ENCODE assay signal across 8 mouse cellular contexts in genomic region chr2:160452239-160452530, GRCm38 (mm10).
A peak's percentile ranks its signal among the peaks of the same experiment; 100 is the strongest.
DNase-seq lines count a peak whose midpoint lies in the region; ATAC-seq and TF ChIP-seq lines count a peak whose summit lies in the region.

No protein-coding gene starts in this region.

- H3K4me2 ChIP-seq in heart, embryonic 14.5 days (ENCODE audit: low read length), result peak overlapping the region; percentile 77
- H3K4me2 ChIP-seq in hindbrain, embryonic 11.5 days (replicated peaks; ENCODE audit: low read depth, low read length), result peak overlapping the region; percentile 60
- H3K4me2 ChIP-seq in midbrain, embryonic 11.5 days, result peak overlapping the region; percentile 81

- no peaks in the 10 kb centered on the region for H3K36me3 ChIP-seq in heart, embryonic 14.5 days (ENCODE audit: control insufficient read depth, insufficient read depth, low read length)
- H3K36me3 ChIP-seq in hindbrain, embryonic 11.5 days (ENCODE audit: control insufficient read depth, insufficient read depth, low read length), result no peaks in the 10 kb centered on the region
- no peaks in the 10 kb centered on the region for H3K36me3 ChIP-seq in midbrain, embryonic 11.5 days (ENCODE audit: control insufficient read depth, insufficient read depth, low read length)

- H3K27ac ChIP-seq in heart, embryonic 14.5 days (replicated peaks in 1 of 2; ENCODE audit: control insufficient read depth in 1 of 2, insufficient read depth in 1 of 2, low read depth in 2 of 2, low read length in 2 of 2), result peak overlapping the region; percentile 41 to 61
- 0 out of 2 replicates have a peak overlapping the region, but pooled peaks have one; percentile 31 for H3K27ac ChIP-seq in bone marrow macrophage, adult 2 months (ENCODE audit: insufficient read depth, low read depth, low read length)
- no peak overlapping the region for H3K27ac ChIP-seq in hindbrain, embryonic 11.5 days (ENCODE audit: low read depth, low read length)
- peak overlapping the region; percentile 64; the same call in 1 of the 2 replicates for H3K27ac ChIP-seq in midbrain, embryonic 11.5 days (ENCODE audit: low read depth, low read length)

- no peak for DNase-seq in heart, adult 18-20 months
- no peak for DNase-seq in hindbrain, embryonic 11.5 days (ENCODE audit: low spot score)
- DNase-seq in midbrain, embryonic 11.5 days (ENCODE audit: low spot score, missing footprints), result peak; percentile 93
- DNase-seq in thymus, postnatal 14 days, result no peak
- DNase-seq in kidney, adult 11 months, result no peak

- TF ChIP-seq POLR2A in bone marrow macrophage, adult 2 months (IDR thresholded peaks at IDR 0.05; ENCODE audit: borderline replicate concordance, low read depth, low read length), result no peak

- TF ChIP-seq CTCF in bone marrow macrophage, adult 2 months (IDR thresholded peaks at IDR 0.05; ENCODE audit: low read depth, low read length), result no peak

- WGBS in heart, embryonic 14.5 days, result 21% methylated on average over 6 of the region's 6 CpGs
- 22% methylated on average over 6 of the region's 6 CpGs for WGBS in hindbrain, embryonic 11.5 days
- 14% methylated on average over 6 of the region's 6 CpGs for WGBS in midbrain, embryonic 11.5 days

- no peak for ATAC-seq in heart, embryonic 14.5 days (ENCODE audit: insufficient number of reproducible peaks, insufficient read depth, low FRiP score, low read depth)
- ATAC-seq in hindbrain, embryonic 11.5 days (ENCODE audit: low FRiP score), result no peak
- no peak for ATAC-seq in midbrain, embryonic 11.5 days (ENCODE audit: low FRiP score)
- ATAC-seq in inflammation-experienced regulatory T-cells, adult 6 months, result no peak

- H3K27me3 ChIP-seq in heart, embryonic 14.5 days (ENCODE audit: control insufficient read depth, insufficient read depth, low read length), result peaks cover 5% of the 10 kb centered on the region
- no peaks in the 10 kb centered on the region for H3K27me3 ChIP-seq in hindbrain, embryonic 11.5 days (ENCODE audit: control insufficient read depth, insufficient read depth, low read length)
- H3K27me3 ChIP-seq in midbrain, embryonic 11.5 days (ENCODE audit: control insufficient read depth, insufficient read depth, low read length), result no peaks in the 10 kb centered on the region

- H3K9me3 ChIP-seq in heart, embryonic 14.5 days (ENCODE audit: control insufficient read depth, low read length), result no peaks in the 10 kb centered on the region
- H3K9me3 ChIP-seq in hindbrain, embryonic 11.5 days (ENCODE audit: control insufficient read depth, low read length), result no peaks in the 10 kb centered on the region
- H3K9me3 ChIP-seq in midbrain, embryonic 11.5 days (ENCODE audit: control insufficient read depth, low read length), result no peaks in the 10 kb centered on the region

- peaks cover 8 to 9% of the 10 kb centered on the region in 2 experiments for H3K4me1 ChIP-seq in heart, embryonic 14.5 days (ENCODE audit: control insufficient read depth in 2 of 2, insufficient read depth in 2 of 2, low read length in 2 of 2)
- peaks cover 25% of the 10 kb centered on the region for H3K4me1 ChIP-seq in bone marrow macrophage, adult 2 months (ENCODE audit: control insufficient read depth, insufficient read depth, low read length)
- no peaks in the 10 kb centered on the region for H3K4me1 ChIP-seq in hindbrain, embryonic 11.5 days (replicated peaks; ENCODE audit: control insufficient read depth, insufficient read depth, low read length)
- H3K4me1 ChIP-seq in midbrain, embryonic 11.5 days (ENCODE audit: control insufficient read depth, insufficient read depth, low read length), result peaks cover 15% of the 10 kb centered on the region

- H3K4me3 ChIP-seq in heart, embryonic 14.5 days (ENCODE audit: control insufficient read depth in 1 of 2, insufficient read depth in 1 of 2, low read depth in 1 of 2, low read length in 2 of 2), result peak overlapping the region; percentile 43 to 44; a peak in 3 of 4 replicates
- no peak overlapping the region for H3K4me3 ChIP-seq in bone marrow macrophage, adult 2 months (ENCODE audit: insufficient read depth, low read length)
- peak overlapping the region; percentile 29 for H3K4me3 ChIP-seq in hindbrain, embryonic 11.5 days (ENCODE audit: low read depth, low read length)
- H3K4me3 ChIP-seq in midbrain, embryonic 11.5 days (ENCODE audit: low read depth, low read length), result peak overlapping the region; percentile 37

- H3K9ac ChIP-seq in heart, embryonic 14.5 days (ENCODE audit: low read length), result no peak overlapping the region
- peak overlapping the region; percentile 58 for H3K9ac ChIP-seq in hindbrain, embryonic 11.5 days (ENCODE audit: low read depth, low read length)
- peak overlapping the region; percentile 68 for H3K9ac ChIP-seq in midbrain, embryonic 11.5 days (ENCODE audit: low read length)
